Mouse (Mus musculus): ENCODE data around the gene Nav2. TPM values are rescaled to one million over a fixed set of nuclear protein-coding genes. Genes with fewer than 3 reads are reported as not detected.

Gene Nav2
- polyA plus RNA-seq (2015; fragmentation: Nextera tagmentation; extraction: Ambion mirVana) = 2.9 and 4.1 TPM in 2 replicates

DNA sequence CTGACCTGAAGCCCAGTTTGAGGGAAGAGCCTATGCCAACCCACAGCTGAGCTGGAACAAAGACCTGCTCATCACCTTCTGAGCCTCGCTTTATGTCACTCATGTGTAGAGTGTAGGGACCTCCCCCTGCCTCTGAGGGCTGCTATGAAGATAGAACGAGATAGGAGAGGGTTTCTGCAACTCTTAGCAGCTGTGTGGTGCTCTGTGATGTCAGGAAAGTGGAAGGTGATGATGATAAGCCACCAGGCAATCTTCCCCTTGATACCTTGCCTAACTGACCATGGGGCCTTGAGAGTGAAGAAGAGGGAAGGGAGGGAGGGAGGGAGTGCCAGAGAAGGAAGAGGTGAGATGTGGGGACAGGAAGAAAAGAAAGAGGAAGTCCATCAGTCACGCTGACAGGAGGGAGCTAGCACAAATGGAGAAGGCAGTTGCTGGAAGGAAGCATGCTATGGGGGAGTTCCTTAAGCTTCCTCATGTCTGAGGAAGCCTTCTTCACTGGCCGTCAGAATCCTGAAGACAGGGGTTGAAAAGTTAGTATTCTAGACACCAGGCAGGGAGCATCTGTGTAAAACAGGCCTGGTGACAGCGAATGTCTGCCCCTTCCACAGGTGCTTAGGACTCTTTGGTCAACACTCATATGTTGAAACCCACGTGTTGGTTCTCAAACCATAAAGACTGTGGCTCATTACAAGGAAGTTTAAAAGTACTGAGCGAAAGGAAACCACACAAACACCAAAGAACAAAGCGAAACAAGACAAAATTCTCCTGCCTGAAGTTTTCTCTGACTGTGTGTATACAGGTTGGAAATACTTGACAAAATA lies at the start of gene Nav2:
Gene Nav2, plus strand, starts transcription at position 196 of the 821 bp plus-strand sequence.
- 17% methylated on average over 8 of the region's 8 CpGs for WGBS (ENCODE audit: insufficient replicate concordance)
- Histone ChIP-seq H3K4me2 (ENCODE audit: low read depth, low read length) (no peak within 1 kb of the TSS), H3K27ac (ENCODE audit: low read length) (peak within 1 kb of the TSS; percentile 69), H3K36me3 (ENCODE audit: control insufficient read depth, insufficient read depth) (no peaks in the 10 kb centered on the region), H3K9me3 (replicated peaks; ENCODE audit: control insufficient read depth, low read length) (no peaks in the 10 kb centered on the region), H3K4me1 (ENCODE audit: control insufficient read depth, low read depth, low read length) (no peaks in the 10 kb centered on the region), H3K27me3 (ENCODE audit: control insufficient read depth, insufficient read depth, low read depth, low read length) (no peaks in the 10 kb centered on the region), H3K9ac (ENCODE audit: low read depth, low read length) (no peak within 1 kb of the TSS), H3K4me3 (ENCODE audit: low read depth, low read length) (no peak within 1 kb of the TSS)
- ATAC-seq (ENCODE audit: low read depth) = peak; percentile 32; the same call in 1 of the 2 replicates

DNA sequence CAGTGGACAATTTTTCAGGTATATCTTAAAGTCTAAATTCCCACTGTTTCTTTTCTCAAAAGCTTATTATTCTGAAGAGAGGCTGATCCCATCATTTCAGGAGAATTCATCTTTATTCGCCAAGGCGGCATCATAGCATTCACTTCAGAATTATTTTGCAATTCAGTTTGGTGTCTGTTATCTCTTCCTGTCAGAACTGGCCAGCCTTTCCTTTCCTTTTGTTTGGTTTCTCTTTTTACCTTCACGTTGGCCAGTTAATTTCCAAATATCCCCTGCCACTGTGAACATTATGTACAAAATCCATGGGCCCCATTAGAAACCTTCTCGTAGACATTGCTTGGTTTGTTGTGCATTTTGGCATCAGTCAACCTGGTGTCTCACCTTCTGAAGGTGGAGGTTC lies 49.2 kb upstream of the Nav2 start:
- Histone ChIP-seq H3K27ac (ENCODE audit: low read length) (no peak overlapping the region), H3K9me3 (replicated peaks; ENCODE audit: control insufficient read depth, low read length) (no peaks in the 10 kb centered on the region), H3K4me2 (ENCODE audit: low read depth, low read length) (no peak overlapping the region), H3K4me3 (ENCODE audit: low read depth, low read length) (no peak overlapping the region), H3K4me1 (ENCODE audit: control insufficient read depth, low read depth, low read length) (no peaks in the 10 kb centered on the region; the same call in 1 of the 2 replicates), H3K9ac (ENCODE audit: low read depth, low read length) (no peak overlapping the region), H3K27me3 (ENCODE audit: control insufficient read depth, insufficient read depth, low read depth, low read length) (no peaks in the 10 kb centered on the region), H3K36me3 (ENCODE audit: control insufficient read depth, insufficient read depth) (no peaks in the 10 kb centered on the region)
- ATAC-seq (ENCODE audit: low read depth) = no peak
- WGBS (ENCODE audit: insufficient replicate concordance) = 20% methylated on average over 4 of the region's 4 CpGs

DNA sequence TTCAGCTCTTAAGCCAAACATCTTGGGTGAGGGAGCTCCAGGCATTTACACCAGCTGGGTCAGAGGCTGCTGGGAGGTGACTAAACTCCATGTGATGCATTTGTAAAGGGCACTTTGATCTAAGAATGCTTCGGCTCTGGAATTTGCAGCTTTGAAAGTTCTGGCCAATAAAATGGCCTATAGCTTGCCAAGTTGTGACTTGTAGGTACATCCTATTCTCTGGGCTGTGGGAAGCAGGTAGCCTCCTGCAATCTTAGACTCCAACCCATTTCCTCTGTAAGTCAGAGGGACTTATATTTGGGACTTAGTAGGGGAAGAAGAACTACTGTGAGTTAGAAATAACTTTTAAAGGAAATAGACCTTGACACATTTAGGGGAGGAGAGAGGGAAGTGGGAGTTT lies 47.6 kb upstream of the Nav2 start:
- WGBS (ENCODE audit: insufficient replicate concordance) = 54% methylated on average over 1 of the region's 1 CpGs
- Histone ChIP-seq H3K27me3 (ENCODE audit: control insufficient read depth, insufficient read depth, low read depth, low read length) (no peaks in the 10 kb centered on the region), H3K4me2 (ENCODE audit: low read depth, low read length) (no peak overlapping the region), H3K4me3 (ENCODE audit: low read depth, low read length) (no peak overlapping the region), H3K36me3 (ENCODE audit: control insufficient read depth, insufficient read depth) (peaks cover 9% of the 10 kb centered on the region), H3K4me1 (ENCODE audit: control insufficient read depth, low read depth, low read length) (no peaks in the 10 kb centered on the region; the same call in none of the 2 replicates), H3K9me3 (replicated peaks; ENCODE audit: control insufficient read depth, low read length) (no peaks in the 10 kb centered on the region), H3K9ac (ENCODE audit: low read depth, low read length) (no peak overlapping the region), H3K27ac (ENCODE audit: low read length) (no peak overlapping the region)
- ATAC-seq (ENCODE audit: low read depth) = no peak

DNA sequence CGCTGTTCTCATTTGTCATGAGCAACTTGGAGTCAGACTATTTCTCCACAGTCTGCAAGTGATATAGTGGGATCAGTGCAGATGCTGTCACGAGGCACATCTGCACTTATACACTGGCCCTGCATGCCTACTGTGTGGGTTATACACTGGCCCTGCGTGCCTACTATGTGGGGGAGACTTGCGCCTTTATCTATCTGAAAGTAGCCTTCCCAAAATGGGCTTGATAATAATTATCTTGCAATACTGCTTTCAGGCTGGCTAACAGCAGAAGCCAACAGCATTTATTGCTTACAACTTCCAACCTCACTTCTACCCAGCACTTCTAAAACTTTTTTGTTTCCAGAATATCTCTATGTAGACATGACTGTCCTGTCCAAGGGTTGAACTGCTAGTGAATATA lies 46.7 kb upstream of the Nav2 start:
- H3K4me1 ChIP-seq (ENCODE audit: control insufficient read depth, low read depth, low read length) = no peaks in the 10 kb centered on the region; the same call in none of the 2 replicates
- H3K9me3 ChIP-seq (replicated peaks; ENCODE audit: control insufficient read depth, low read length) = no peaks in the 10 kb centered on the region
- no peak for ATAC-seq (ENCODE audit: low read depth)
- no peak overlapping the region for H3K27ac ChIP-seq (ENCODE audit: low read length)
- H3K9ac ChIP-seq (ENCODE audit: low read depth, low read length) = no peak overlapping the region
- no peak overlapping the region for H3K4me3 ChIP-seq (ENCODE audit: low read depth, low read length)
- H3K27me3 ChIP-seq (ENCODE audit: control insufficient read depth, insufficient read depth, low read depth, low read length) = no peaks in the 10 kb centered on the region
- peaks cover 17% of the 10 kb centered on the region for H3K36me3 ChIP-seq (ENCODE audit: control insufficient read depth, insufficient read depth)
- no peak overlapping the region for H3K4me2 ChIP-seq (ENCODE audit: low read depth, low read length)
- WGBS (ENCODE audit: insufficient replicate concordance) = 46% methylated on average over 4 of the region's 4 CpGs

DNA sequence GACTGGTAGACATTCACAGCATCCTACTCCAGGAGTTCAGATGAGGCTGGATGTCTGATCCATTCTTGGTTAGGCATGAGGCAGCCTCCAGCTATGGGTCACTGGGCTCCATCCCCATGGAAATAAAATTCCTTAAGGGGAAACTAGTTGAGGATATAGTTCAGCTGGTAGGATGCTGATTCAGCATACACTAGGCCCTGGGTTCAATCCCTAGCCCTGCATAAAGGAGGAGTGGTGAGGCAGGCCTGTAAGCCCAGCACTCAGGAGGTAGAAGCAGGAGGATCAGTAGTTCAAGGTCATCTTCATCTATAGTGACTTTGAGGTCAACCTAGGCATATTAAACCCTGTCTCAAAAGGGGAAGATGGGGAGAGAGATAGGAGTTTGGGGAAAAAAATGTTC lies 44.3 kb upstream of the Nav2 start:
- no peak for ATAC-seq (ENCODE audit: low read depth)

DNA sequence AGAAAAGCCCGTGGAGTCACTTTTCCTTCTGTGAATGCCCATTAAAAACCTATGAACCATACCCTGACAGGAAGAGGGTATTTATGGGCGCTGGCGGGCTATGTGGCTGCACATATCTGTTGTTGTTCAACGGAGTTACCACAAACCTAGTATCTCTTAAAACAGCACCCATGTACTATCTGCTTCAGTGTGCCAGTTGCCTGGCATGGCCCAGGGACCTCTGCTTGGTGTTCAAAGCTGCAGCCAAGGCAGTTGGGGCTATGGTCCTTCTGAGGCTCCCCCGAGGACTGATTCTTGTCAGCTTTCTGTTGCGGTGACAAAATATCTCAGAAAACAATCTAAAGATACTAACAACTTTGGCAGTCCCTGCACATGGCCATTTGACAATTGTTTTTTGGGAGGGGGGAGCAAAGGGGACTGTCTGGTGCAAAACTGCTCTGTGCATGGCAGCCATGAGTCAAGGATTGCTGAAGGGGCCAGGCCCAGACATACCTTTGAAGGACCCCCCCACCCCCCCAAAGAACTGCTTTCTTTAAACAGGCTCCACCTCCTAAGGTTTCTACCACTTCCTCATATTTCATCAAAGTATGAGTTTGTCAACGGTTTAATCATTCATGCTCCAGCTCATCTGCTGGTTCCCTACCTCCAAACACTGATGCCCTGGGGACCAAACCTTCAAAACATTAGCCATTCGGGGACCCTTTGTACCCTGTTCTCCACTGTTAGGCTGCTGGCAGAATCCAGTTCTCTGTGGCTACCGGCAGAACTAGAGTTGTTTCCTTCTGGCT lies 43.7 kb upstream of the Nav2 start:
- no peaks in the 10 kb centered on the region; the same call in none of the 2 replicates for H3K4me1 ChIP-seq (ENCODE audit: control insufficient read depth, low read depth, low read length)
- no peaks in the 10 kb centered on the region for H3K9me3 ChIP-seq (replicated peaks; ENCODE audit: control insufficient read depth, low read length)
- peaks cover 46% of the 10 kb centered on the region for H3K36me3 ChIP-seq (ENCODE audit: control insufficient read depth, insufficient read depth)
- H3K4me3 ChIP-seq (ENCODE audit: low read depth, low read length) = no peak overlapping the region
- no peak overlapping the region; the same call in 1 of the 2 replicates for H3K27ac ChIP-seq (ENCODE audit: low read length)
- ATAC-seq (ENCODE audit: low read depth) = peak; percentile 41; the same call in 1 of the 2 replicates
- 29% methylated on average over 9 of the region's 9 CpGs for WGBS (ENCODE audit: insufficient replicate concordance)
- no peak overlapping the region for H3K4me2 ChIP-seq (ENCODE audit: low read depth, low read length)
- no peaks in the 10 kb centered on the region for H3K27me3 ChIP-seq (ENCODE audit: control insufficient read depth, insufficient read depth, low read depth, low read length)
- H3K9ac ChIP-seq (ENCODE audit: low read depth, low read length) = no peak overlapping the region

More for the DNA sequence above, 44.3 kb upstream of the Nav2 start:
- Histone ChIP-seq H3K4me2 (ENCODE audit: low read depth, low read length) (no peak overlapping the region), H3K36me3 (ENCODE audit: control insufficient read depth, insufficient read depth) (peaks cover 40% of the 10 kb centered on the region), H3K9me3 (replicated peaks; ENCODE audit: control insufficient read depth, low read length) (no peaks in the 10 kb centered on the region), H3K9ac (ENCODE audit: low read depth, low read length) (no peak overlapping the region), H3K27me3 (ENCODE audit: control insufficient read depth, insufficient read depth, low read depth, low read length) (no peaks in the 10 kb centered on the region), H3K4me3 (ENCODE audit: low read depth, low read length) (no peak overlapping the region), H3K4me1 (ENCODE audit: control insufficient read depth, low read depth, low read length) (no peaks in the 10 kb centered on the region; the same call in none of the 2 replicates), H3K27ac (ENCODE audit: low read length) (no peak overlapping the region)

DNA sequence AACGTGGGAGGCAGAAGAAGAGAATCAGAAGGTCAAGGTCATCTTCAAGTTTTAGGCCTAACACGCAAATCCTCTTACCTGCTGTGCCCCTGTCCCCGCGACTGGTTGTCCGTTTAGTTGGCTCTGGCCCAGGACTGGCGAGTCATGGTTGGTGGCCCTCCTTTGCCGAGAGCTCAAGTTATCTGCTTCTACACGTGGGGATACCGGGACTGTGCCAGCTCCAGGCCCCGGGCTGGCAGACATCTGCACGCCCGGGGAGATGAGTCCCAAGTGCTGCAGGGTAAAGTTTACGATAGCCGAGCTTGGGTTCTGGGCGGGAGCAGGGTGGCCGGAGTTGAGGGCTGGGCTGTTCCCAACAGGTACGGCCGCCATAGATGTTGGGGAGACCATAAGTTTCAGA lies 40.9 kb upstream of the Nav2 start:
- Histone ChIP-seq H3K27me3 (ENCODE audit: control insufficient read depth, insufficient read depth, low read depth, low read length) (no peaks in the 10 kb centered on the region), H3K4me3 (ENCODE audit: low read depth, low read length) (no peak overlapping the region), H3K9me3 (replicated peaks; ENCODE audit: control insufficient read depth, low read length) (no peaks in the 10 kb centered on the region), H3K36me3 (ENCODE audit: control insufficient read depth, insufficient read depth) (peaks cover 74% of the 10 kb centered on the region), H3K9ac (ENCODE audit: low read depth, low read length) (no peak overlapping the region), H3K4me2 (ENCODE audit: low read depth, low read length) (no peak overlapping the region), H3K27ac (ENCODE audit: low read length) (no peak overlapping the region), H3K4me1 (ENCODE audit: control insufficient read depth, low read depth, low read length) (no peaks in the 10 kb centered on the region; the same call in none of the 2 replicates)
- no peak for ATAC-seq (ENCODE audit: low read depth)
- 89% methylated on average over 18 of the region's 18 CpGs for WGBS (ENCODE audit: insufficient replicate concordance)

DNA sequence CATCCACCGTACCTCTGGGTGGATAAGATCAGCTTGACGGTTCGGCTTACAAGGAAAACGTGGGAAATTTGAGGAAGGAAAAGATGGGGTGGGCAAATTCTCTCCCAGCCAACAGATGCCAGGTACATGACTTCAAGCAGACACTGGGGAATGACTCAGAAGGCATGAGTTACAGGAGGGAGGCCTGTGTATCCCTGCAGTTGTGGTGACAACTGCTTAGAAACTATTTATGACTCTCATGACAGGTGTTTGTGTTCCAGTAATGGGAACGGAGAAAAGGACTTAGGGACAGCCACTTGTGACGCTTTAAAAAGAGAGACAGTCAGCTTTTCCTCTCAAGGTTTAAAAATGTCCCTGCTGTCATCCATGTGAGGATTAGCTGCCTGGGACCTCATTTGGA lies 38.4 kb upstream of the Nav2 start:
- H3K4me1 ChIP-seq (ENCODE audit: control insufficient read depth, low read depth, low read length) = no peaks in the 10 kb centered on the region; the same call in none of the 2 replicates
- H3K4me3 ChIP-seq (ENCODE audit: low read depth, low read length) = no peak overlapping the region
- H3K36me3 ChIP-seq (ENCODE audit: control insufficient read depth, insufficient read depth) = peaks cover 98% of the 10 kb centered on the region
- no peak overlapping the region for H3K27ac ChIP-seq (ENCODE audit: low read length)
- WGBS (ENCODE audit: insufficient replicate concordance) = 85% methylated on average over 6 of the region's 6 CpGs
- no peaks in the 10 kb centered on the region for H3K27me3 ChIP-seq (ENCODE audit: control insufficient read depth, insufficient read depth, low read depth, low read length)
- no peak overlapping the region for H3K9ac ChIP-seq (ENCODE audit: low read depth, low read length)
- H3K4me2 ChIP-seq (ENCODE audit: low read depth, low read length) = no peak overlapping the region
- ATAC-seq (ENCODE audit: low read depth) = no peak
- no peaks in the 10 kb centered on the region for H3K9me3 ChIP-seq (replicated peaks; ENCODE audit: control insufficient read depth, low read length)

All from liver, embryonic 16.5 days (tissue).